Mouse (Mus musculus) neutrophil, adult 59 days (primary cell): Measurements from ENCODE around the gene Dnajc9. TPM values are rescaled to one million over a fixed set of nuclear protein-coding genes. Genes with fewer than 3 reads are reported as not detected.

Experiments
- total RNA-seq, 2 experiments: library from RNA; stranded (reverse); gene quantifications; 1 replicate in 1 of 2; 2 replicates in 1 of 2; pipeline ENCODE4 v1.2.4; 2023

The Dnajc9 gene
- total RNA-seq = 10 to 100 TPM; 37.4 to 40.4 TPM

GRCm38 (mm10) chr14:20388441-20389129 is at the start of gene Dnajc9:
TSS of gene Dnajc9 (minus strand) at chr14:20388910.

DNA sequence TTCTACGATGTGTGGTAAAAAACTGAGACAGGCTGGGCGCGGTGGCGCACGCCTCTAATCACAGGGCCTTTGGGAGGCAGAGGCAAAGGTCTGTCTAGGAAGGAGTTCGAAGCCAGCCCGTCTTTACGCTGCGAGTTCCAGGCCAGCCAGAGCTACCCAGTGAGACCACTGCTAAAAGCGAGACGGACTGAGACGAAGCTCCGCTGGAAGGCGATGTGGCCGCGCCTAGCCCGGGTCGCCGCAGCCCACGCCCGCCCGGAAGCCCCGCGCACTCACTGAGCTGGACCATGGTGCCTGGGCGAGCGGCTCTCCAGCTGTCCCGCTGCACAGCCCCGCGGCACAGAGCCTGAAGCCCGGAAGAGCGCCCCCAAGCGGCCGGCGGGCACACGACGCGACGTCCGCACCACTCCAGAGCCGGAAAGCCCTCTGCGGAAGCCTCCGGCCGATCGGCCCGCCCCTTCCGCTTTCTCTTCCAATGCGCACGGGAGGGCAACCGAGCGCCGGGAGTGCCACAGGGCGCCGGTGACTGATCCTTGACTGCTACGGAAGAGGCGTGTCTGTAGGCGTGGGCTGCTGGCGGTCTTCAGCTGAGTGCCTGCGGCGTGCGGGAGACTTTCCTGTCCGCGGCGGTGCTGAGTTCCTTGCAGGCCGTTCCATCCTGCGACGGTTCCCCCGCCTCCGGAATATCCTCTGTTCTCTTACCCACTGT is 4.6 kb upstream of the Dnajc9 start, which contains the start of gene Mrps16:
Gene Mrps16 (minus strand): TSS at position 430 of the 709 bp plus-strand sequence.

GRCm38 (mm10) chr14:20347991-20348541 is 40.6 kb downstream of the Dnajc9 start, which contains the start of the genes Ecd and Fam149b:
TSS of gene Ecd (minus strand) at chr14:20348121.
TSS of gene Fam149b (plus strand) at chr14:20348162.

Other genes starting within 250 kb of the Dnajc9 start
- gene Kcnk5, start 207.1 kb downstream of the Dnajc9 start, total RNA-seq = 1 to 10 TPM in 1 of 2 experiments, under 1 TPM in 1; 0.24 to 1.0 TPM
- not detected for gene Kcnk16, start 119.7 kb downstream of the Dnajc9 start, total RNA-seq
- 10 to 100 TPM in 1 of 2 experiments, 1 to 10 TPM in 1; 8.1 to 11.1 TPM for gene Nudt13, start 94.2 kb downstream of the Dnajc9 start, total RNA-seq
- gene Ecd, start 40.8 kb downstream of the Dnajc9 start, total RNA-seq = 10 to 100 TPM; 20.7 to 23.0 TPM
- gene Fam149b, start 40.7 kb downstream of the Dnajc9 start, total RNA-seq = 10 to 100 TPM; 19.7 TPM
- 10 to 100 TPM; 26.2 to 30.8 TPM for gene Mrps16, start 4.7 kb upstream of the Dnajc9 start, total RNA-seq
- gene Cfap70, start 63.3 kb upstream of the Dnajc9 start, total RNA-seq = not detected
- 10 to 100 TPM; 50.6 to 61.4 TPM for gene Anxa7, start 91.2 kb upstream of the Dnajc9 start, total RNA-seq
- 1 to 10 TPM; 2.6 to 2.8 TPM for gene Mss51, start 108.0 kb upstream of the Dnajc9 start, total RNA-seq
- gene Ppp3cb, start 157.7 kb upstream of the Dnajc9 start, total RNA-seq = 10 to 100 TPM; 52.7 to 53.5 TPM